Mouse (Mus musculus) stomach, postnatal 0 days (tissue): ENCODE measurements at regions not wholly inside any gene's neighbourhood (a gene's known extent, or its start where the extent isn't known, plus 50 kb on each side); places are given as distances from the start of the nearest gene placed in this dataset.

ENCODE experiments used
- CTCF ChIP-seq: IDR thresholded peaks from 2 replicates; pipeline ENCODE4 v1.5.1; 2016; ENCODE audit warnings: antibody characterized with exemption, low read depth, mild to moderate bottlenecking, moderate library complexity
- EP300 ChIP-seq: optimal IDR thresholded peaks from 2 replicates; pipeline ENCODE3; 2016; ENCODE audit warnings: antibody characterized with exemption

- TF ChIP-seq CTCF (no peak), EP300 (no peak)
These were observed 75.5 kb downstream of the Gm12689 start for GRCm38 (mm10) chr4:99371162-99371561.
